Mouse (Mus musculus): ENCODE data around the gene 9630041A04Rik. TPM values are rescaled to one million over a fixed set of nuclear protein-coding genes. Genes with fewer than 3 reads are reported as not detected.

Gene 9630041A04Rik
- polyA plus RNA-seq, 1 experiment: not detected

DNA sequence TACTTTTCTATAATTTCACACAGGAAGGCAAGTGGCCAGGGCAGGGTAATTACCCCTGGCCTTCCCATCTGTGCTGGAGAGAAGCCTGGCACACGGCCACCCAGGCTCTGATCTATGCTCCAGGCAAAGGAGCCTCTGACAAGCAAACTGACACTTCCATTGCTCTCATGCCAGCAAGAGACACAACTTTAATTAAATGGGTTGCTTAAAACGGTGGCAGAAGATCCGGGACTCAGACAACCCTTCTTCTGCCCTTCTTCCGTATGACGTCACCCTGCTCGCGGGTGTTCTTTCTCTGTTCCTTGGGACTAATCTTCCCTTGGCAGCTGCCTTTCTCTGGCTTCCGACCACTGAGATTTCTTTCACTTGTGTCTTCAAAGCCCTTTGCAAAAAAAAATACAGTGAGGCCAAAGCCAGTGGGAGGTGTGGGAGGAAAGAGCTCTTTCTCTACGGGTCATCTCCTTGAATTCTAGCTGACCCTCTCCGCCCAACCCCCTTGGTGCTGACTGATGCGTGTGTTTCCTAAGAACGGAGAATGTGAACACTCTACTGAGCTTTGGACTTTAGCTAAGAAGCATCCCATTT, 932 bp downstream of the 9630041A04Rik start:
- Histone ChIP-seq H3K4me1 (ENCODE audit: control insufficient read depth, insufficient read depth, low read length) (no peaks in the 10 kb centered on the region), H3K36me3 (ENCODE audit: control insufficient read depth, insufficient read depth, low read length) (no peaks in the 10 kb centered on the region), H3K27me3 (ENCODE audit: control insufficient read depth, insufficient read depth, low read length) (no peaks in the 10 kb centered on the region), H3K4me3 (ENCODE audit: control insufficient read depth, low read depth, low read length) (no peak overlapping the region), H3K27ac (ENCODE audit: control insufficient read depth, insufficient read depth, low read depth, low read length) (no peak overlapping the region)
- TF ChIP-seq POLR2A (IDR thresholded peaks at IDR 0.05; ENCODE audit: control insufficient read depth, low read depth, low read length) (no peak), CTCF (IDR thresholded peaks at IDR 0.05; ENCODE audit: control insufficient read depth, insufficient read depth, insufficient replicate concordance, low read depth, low read length) (no peak)

DNA sequence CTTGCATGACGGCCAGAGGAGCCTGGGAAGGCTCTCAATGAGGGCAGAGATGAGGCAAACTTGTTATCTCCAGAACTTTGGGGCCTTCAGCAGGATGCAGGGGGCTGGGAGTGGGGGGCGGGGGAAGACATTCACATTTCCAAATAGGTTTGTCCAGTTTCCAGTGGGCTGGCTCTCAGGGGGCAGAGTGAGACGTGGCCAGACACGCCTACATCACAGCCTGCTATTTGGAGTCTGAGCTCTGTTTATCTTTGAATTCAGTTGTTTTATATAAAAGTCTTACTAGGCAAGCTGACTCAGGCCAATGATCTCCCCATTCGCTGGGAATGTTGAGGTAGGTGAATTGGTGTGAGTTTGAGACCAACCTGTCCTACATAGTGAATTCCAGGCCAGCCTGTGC, 1.5 kb downstream of the 9630041A04Rik start:
- no peaks in the 10 kb centered on the region for H3K27me3 ChIP-seq (ENCODE audit: control insufficient read depth, insufficient read depth, low read length)
- no peaks in the 10 kb centered on the region for H3K4me1 ChIP-seq (ENCODE audit: control insufficient read depth, insufficient read depth, low read length)
- H3K27ac ChIP-seq (ENCODE audit: control insufficient read depth, insufficient read depth, low read depth, low read length): no peak overlapping the region
- no peak overlapping the region for H3K4me3 ChIP-seq (ENCODE audit: control insufficient read depth, low read depth, low read length)
- no peaks in the 10 kb centered on the region for H3K36me3 ChIP-seq (ENCODE audit: control insufficient read depth, insufficient read depth, low read length)
- no peak for TF ChIP-seq POLR2A (IDR thresholded peaks at IDR 0.05; ENCODE audit: control insufficient read depth, low read depth, low read length)
- no peak for TF ChIP-seq CTCF (IDR thresholded peaks at IDR 0.05; ENCODE audit: control insufficient read depth, insufficient read depth, insufficient replicate concordance, low read depth, low read length)

DNA sequence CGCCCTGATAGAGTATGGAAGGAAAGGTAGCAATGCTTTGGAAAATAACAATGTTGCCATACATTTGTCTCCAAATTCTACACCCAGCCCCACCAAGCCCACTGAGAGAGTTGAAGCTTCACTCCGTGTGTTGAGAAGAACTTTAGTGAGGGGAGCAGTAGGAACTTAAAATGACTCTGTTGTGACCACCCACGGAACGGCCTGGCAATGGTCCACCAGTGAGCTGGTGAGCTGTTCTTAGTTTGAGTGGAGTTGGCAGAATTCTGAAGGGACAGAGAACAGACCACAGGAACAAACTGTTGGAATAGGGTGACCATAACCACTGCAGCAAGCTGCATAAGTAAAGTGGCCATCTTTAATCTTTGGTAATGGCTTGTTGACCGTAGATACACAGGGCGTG, 7.0 kb downstream of the 9630041A04Rik start:
- no peaks in the 10 kb centered on the region for H3K27me3 ChIP-seq (ENCODE audit: control insufficient read depth, insufficient read depth, low read length)
- H3K4me3 ChIP-seq (ENCODE audit: control insufficient read depth, low read depth, low read length): no peak overlapping the region
- no peaks in the 10 kb centered on the region for H3K4me1 ChIP-seq (ENCODE audit: control insufficient read depth, insufficient read depth, low read length)
- H3K36me3 ChIP-seq (ENCODE audit: control insufficient read depth, insufficient read depth, low read length): no peaks in the 10 kb centered on the region
- H3K27ac ChIP-seq (ENCODE audit: control insufficient read depth, insufficient read depth, low read depth, low read length): no peak overlapping the region
- TF ChIP-seq CTCF (IDR thresholded peaks at IDR 0.05; ENCODE audit: control insufficient read depth, insufficient read depth, insufficient replicate concordance, low read depth, low read length) (no peak), POLR2A (IDR thresholded peaks at IDR 0.05; ENCODE audit: control insufficient read depth, low read depth, low read length) (no peak)

DNA sequence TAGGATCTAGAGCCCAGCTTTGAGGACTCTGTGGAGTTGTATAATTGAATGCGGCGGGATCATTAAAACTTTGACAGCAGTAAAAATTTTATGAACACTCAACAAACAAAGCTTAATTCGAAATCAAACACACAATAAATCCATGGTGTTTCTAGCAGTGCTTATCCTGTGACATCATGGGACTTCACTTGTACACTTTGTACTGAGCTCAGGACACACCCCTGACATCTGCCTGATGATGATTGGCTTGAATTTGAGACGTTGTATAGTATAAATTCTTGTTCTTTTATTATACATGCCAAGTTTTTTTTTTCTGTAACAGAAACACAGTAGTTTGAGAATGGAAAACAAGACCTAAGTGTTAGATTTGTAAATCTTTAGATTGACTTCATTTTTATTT, 8.4 kb downstream of the 9630041A04Rik start:
- Histone ChIP-seq H3K27me3 (ENCODE audit: control insufficient read depth, insufficient read depth, low read length) (no peaks in the 10 kb centered on the region), H3K4me1 (ENCODE audit: control insufficient read depth, insufficient read depth, low read length) (no peaks in the 10 kb centered on the region), H3K4me3 (ENCODE audit: control insufficient read depth, low read depth, low read length) (no peak overlapping the region), H3K36me3 (ENCODE audit: control insufficient read depth, insufficient read depth, low read length) (no peaks in the 10 kb centered on the region), H3K27ac (ENCODE audit: control insufficient read depth, insufficient read depth, low read depth, low read length) (no peak overlapping the region)
- TF ChIP-seq CTCF (IDR thresholded peaks at IDR 0.05; ENCODE audit: control insufficient read depth, insufficient read depth, insufficient replicate concordance, low read depth, low read length) (no peak), POLR2A (IDR thresholded peaks at IDR 0.05; ENCODE audit: control insufficient read depth, low read depth, low read length) (no peak)

DNA sequence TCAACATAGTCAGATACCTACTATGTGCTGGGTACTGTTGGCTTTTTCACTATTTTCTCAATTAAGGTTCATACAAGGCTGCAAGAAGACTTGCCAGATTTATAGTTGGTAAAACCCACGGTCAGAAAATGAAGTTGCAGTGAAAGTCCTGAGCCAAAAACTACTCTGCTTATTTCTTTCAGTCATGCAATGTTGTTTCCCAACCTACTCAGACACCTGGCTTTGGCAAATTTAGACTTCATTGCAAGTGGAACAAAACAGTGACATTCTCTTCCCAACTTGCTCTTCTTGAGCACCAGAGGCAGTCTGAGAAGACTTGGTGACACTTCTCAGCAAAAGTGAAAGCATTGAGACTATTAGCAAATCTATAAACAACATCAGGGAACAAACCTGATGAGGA, 13.7 kb downstream of the 9630041A04Rik start:
- Histone ChIP-seq H3K36me3 (ENCODE audit: control insufficient read depth, insufficient read depth, low read length) (no peaks in the 10 kb centered on the region), H3K27me3 (ENCODE audit: control insufficient read depth, insufficient read depth, low read length) (no peaks in the 10 kb centered on the region), H3K27ac (ENCODE audit: control insufficient read depth, insufficient read depth, low read depth, low read length) (no peak overlapping the region), H3K4me3 (ENCODE audit: control insufficient read depth, low read depth, low read length) (no peak overlapping the region), H3K4me1 (ENCODE audit: control insufficient read depth, insufficient read depth, low read length) (no peaks in the 10 kb centered on the region)
- TF ChIP-seq POLR2A (IDR thresholded peaks at IDR 0.05; ENCODE audit: control insufficient read depth, low read depth, low read length) (no peak), CTCF (IDR thresholded peaks at IDR 0.05; ENCODE audit: control insufficient read depth, insufficient read depth, insufficient replicate concordance, low read depth, low read length) (no peak)

GRCm38 (mm10) chr9:101877109-101877987, 15.7 kb downstream of the 9630041A04Rik start:
- H3K4me3 ChIP-seq (ENCODE audit: control insufficient read depth, low read depth, low read length): no peak overlapping the region
- TF ChIP-seq CTCF (IDR thresholded peaks at IDR 0.05; ENCODE audit: control insufficient read depth, insufficient read depth, insufficient replicate concordance, low read depth, low read length): no peak
- TF ChIP-seq POLR2A (IDR thresholded peaks at IDR 0.05; ENCODE audit: control insufficient read depth, low read depth, low read length): no peak
- H3K27ac ChIP-seq (ENCODE audit: control insufficient read depth, insufficient read depth, low read depth, low read length): no peak overlapping the region
- H3K36me3 ChIP-seq (ENCODE audit: control insufficient read depth, insufficient read depth, low read length): no peaks in the 10 kb centered on the region
- no peaks in the 10 kb centered on the region for H3K27me3 ChIP-seq (ENCODE audit: control insufficient read depth, insufficient read depth, low read length)
- no peaks in the 10 kb centered on the region for H3K4me1 ChIP-seq (ENCODE audit: control insufficient read depth, insufficient read depth, low read length)

DNA sequence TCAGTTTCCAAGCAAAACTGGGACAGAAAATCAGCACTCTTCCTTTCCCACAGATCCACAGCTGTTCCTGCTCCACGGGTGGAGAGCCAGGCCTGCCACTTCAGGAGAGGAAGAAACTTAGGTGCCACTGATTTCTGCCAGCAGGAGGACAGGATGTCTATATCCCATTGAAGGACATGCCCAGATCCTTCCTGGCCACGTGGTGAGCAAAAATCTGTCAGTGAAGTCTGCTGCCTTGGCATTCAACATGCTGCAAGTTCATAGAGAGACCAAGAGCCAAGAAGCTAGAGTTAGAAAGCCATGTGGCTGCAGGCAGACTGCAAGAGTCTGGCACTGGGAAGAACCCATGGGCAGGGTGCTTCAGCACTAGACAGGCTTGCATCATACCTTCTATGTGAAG, 21.7 kb downstream of the 9630041A04Rik start:
- Histone ChIP-seq H3K27me3 (ENCODE audit: control insufficient read depth, insufficient read depth, low read length) (no peaks in the 10 kb centered on the region), H3K36me3 (ENCODE audit: control insufficient read depth, insufficient read depth, low read length) (no peaks in the 10 kb centered on the region), H3K4me3 (ENCODE audit: control insufficient read depth, low read depth, low read length) (no peak overlapping the region), H3K27ac (ENCODE audit: control insufficient read depth, insufficient read depth, low read depth, low read length) (no peak overlapping the region), H3K4me1 (ENCODE audit: control insufficient read depth, insufficient read depth, low read length) (no peaks in the 10 kb centered on the region)
- TF ChIP-seq POLR2A (IDR thresholded peaks at IDR 0.05; ENCODE audit: control insufficient read depth, low read depth, low read length): no peak
- TF ChIP-seq CTCF (IDR thresholded peaks at IDR 0.05; ENCODE audit: control insufficient read depth, insufficient read depth, insufficient replicate concordance, low read depth, low read length): no peak
